Comparison of ENCODE assay signal across 13 mouse cellular contexts in the genomic region with DNA sequence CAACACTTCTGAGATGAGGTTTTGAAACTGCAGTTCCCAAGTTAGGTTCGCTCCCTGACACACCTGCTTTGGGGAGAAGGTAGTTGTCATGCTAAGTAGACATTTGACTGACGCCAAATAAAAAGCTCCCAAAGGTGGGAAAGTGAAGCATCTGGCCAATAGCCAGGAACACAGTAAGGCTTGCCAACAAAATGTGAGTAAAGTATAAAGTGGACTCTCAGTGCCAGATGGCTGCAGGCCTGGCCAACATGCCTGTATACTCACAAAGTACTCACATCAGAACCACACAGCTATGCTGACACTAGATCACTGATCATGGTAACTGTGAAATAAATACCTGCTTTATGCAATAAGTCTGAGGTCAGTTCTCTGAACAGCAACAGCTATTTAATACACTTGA. TPM values are rescaled to one million over a fixed set of nuclear protein-coding genes. Genes with fewer than 3 reads are reported as not detected.
DNase-seq lines count a peak whose midpoint lies in the region; ATAC-seq and TF ChIP-seq lines count a peak whose summit lies in the region.
"Had no signal": no experiment of that assay in that cellular context is flagged by ENCODE, and none has a peak within 500 bp of the region (broad histone marks: within the 10 kb centered on the region; RNA-seq: fewer than 3 reads in every experiment).

No protein-coding gene starts in this region.

- no peak overlapping the region for H3K4me3 ChIP-seq in hindbrain, postnatal 0 days (ENCODE audit: low read length)
- no peak overlapping the region for H3K4me3 ChIP-seq in hindbrain, embryonic 11.5 days (ENCODE audit: low read depth, low read length)
- no peak overlapping the region for H3K4me3 ChIP-seq in lung, embryonic 14.5 days (ENCODE audit: low read depth, low read length)
- H3K4me3 ChIP-seq: midbrain, embryonic 12.5 days had no signal

- H3K9ac ChIP-seq in hindbrain, postnatal 0 days (replicated peaks; ENCODE audit: low read length): no peak overlapping the region
- no peak overlapping the region for H3K9ac ChIP-seq in hindbrain, embryonic 11.5 days (ENCODE audit: low read depth, low read length)
- H3K9ac ChIP-seq in lung, embryonic 14.5 days: no peak overlapping the region
- H3K9ac ChIP-seq: liver, embryonic 14.5 days; midbrain, embryonic 12.5 days had no signal

- H3K36me3 ChIP-seq in hindbrain, postnatal 0 days (ENCODE audit: insufficient read depth, low read length): peaks cover 3% of the 10 kb centered on the region; the same call in 1 of the 2 replicates
- H3K36me3 ChIP-seq in hindbrain, embryonic 11.5 days (ENCODE audit: control insufficient read depth, insufficient read depth, low read length): no peaks in the 10 kb centered on the region
- H3K36me3 ChIP-seq in lung, embryonic 14.5 days (ENCODE audit: insufficient read depth): 0 out of 2 replicates have a peak, but pooled peaks cover 3% of the 10 kb centered on the region

- no peak for ATAC-seq in hindbrain, postnatal 0 days
- no peak for ATAC-seq in hindbrain, embryonic 11.5 days (ENCODE audit: low FRiP score)
- no peak for ATAC-seq in lung, embryonic 14.5 days (ENCODE audit: insufficient read depth)
- no peak for ATAC-seq in megakaryocyte-erythroid progenitor cell, adult 5-6 weeks (replicated peaks; ENCODE audit: low FRiP score, low TSS enrichment, poor library complexity, severe bottlenecking)

- no peak overlapping the region for H3K4me2 ChIP-seq in hindbrain, postnatal 0 days (ENCODE audit: low read depth, low read length)
- H3K4me2 ChIP-seq in hindbrain, embryonic 11.5 days (replicated peaks; ENCODE audit: low read depth, low read length): no peak overlapping the region
- H3K4me2 ChIP-seq in lung, embryonic 14.5 days: no peak overlapping the region
- H3K4me2 ChIP-seq: midbrain, embryonic 12.5 days had no signal

- H3K27me3 ChIP-seq in hindbrain, postnatal 0 days (ENCODE audit: insufficient read depth, low read length): no peaks in the 10 kb centered on the region
- H3K27me3 ChIP-seq in hindbrain, embryonic 11.5 days (ENCODE audit: control insufficient read depth, insufficient read depth, low read length): no peaks in the 10 kb centered on the region
- H3K27me3 ChIP-seq in lung, embryonic 14.5 days (ENCODE audit: insufficient read depth, low read length): no peaks in the 10 kb centered on the region
- H3K27me3 ChIP-seq: midbrain, embryonic 12.5 days had no signal

- 46% methylated on average over 2 of the region's 2 CpGs for WGBS in hindbrain, postnatal 0 days
- whole genome bisulfite sequencing in hindbrain, embryonic 11.5 days: 86% methylated on average over 2 of the region's 2 CpGs
- 78% methylated on average over 2 of the region's 2 CpGs for WGBS in lung, embryonic 14.5 days

- no peaks in the 10 kb centered on the region for H3K9me3 ChIP-seq in hindbrain, postnatal 0 days (ENCODE audit: low read length)
- H3K9me3 ChIP-seq in hindbrain, embryonic 11.5 days (ENCODE audit: control insufficient read depth, low read length): no peaks in the 10 kb centered on the region
- H3K9me3 ChIP-seq in lung, embryonic 14.5 days (ENCODE audit: low read depth, low read length): no peaks in the 10 kb centered on the region
- H3K9me3 ChIP-seq: G1E; midbrain, embryonic 12.5 days had no signal

- peak; percentile 16 for DNase-seq in cerebellum, adult 11-12 months
- no peak for DNase-seq in cerebellum, postnatal 4 days (ENCODE audit: low spot score in 2 of 2)
- DNase-seq in hindbrain, postnatal 0 days (ENCODE audit: low spot score): peak; percentile 38
- DNase-seq in hindbrain, embryonic 11.5 days (ENCODE audit: low spot score): no peak
- peak; percentile 22 to 30 for DNase-seq in cerebellum, adult 18-20 months
- peak; percentile 44 for DNase-seq in lung, embryonic 14.5 days
- DNase-seq in Muller cell, postnatal 12 days (ENCODE audit: inconsistent ontology term): no peak
- DNase-seq: right cerebral cortex, postnatal 4 days had no signal

- no peaks in the 10 kb centered on the region for H3K4me1 ChIP-seq in hindbrain, postnatal 0 days (ENCODE audit: insufficient read depth, low read length)
- no peaks in the 10 kb centered on the region for H3K4me1 ChIP-seq in hindbrain, embryonic 11.5 days (replicated peaks; ENCODE audit: control insufficient read depth, insufficient read depth, low read length)
- H3K4me1 ChIP-seq in lung, embryonic 14.5 days (ENCODE audit: insufficient read depth): no peaks in the 10 kb centered on the region
- H3K4me1 ChIP-seq: midbrain, embryonic 12.5 days had no signal

- no peak overlapping the region for H3K27ac ChIP-seq in hindbrain, postnatal 0 days
- H3K27ac ChIP-seq in hindbrain, embryonic 11.5 days (ENCODE audit: low read depth, low read length): no peak overlapping the region
- no peak overlapping the region for H3K27ac ChIP-seq in lung, embryonic 14.5 days (ENCODE audit: low read depth)
- H3K27ac ChIP-seq: liver, embryonic 14.5 days; midbrain, embryonic 12.5 days; stomach, postnatal 0 days had no signal

- TF ChIP-seq CTCF in hindbrain, postnatal 0 days (IDR thresholded peaks at IDR 0.05; ENCODE audit: low read depth): no peak
- TF ChIP-seq CTCF in lung, embryonic 14.5 days (IDR thresholded peaks at IDR 0.05; ENCODE audit: low read depth): no peak

RNA-seq across cellular contexts. Expression of a gene that starts 46.8 kb away (rescaled TPM):
- 35.6 and 43.5 TPM in 2 replicates for total RNA-seq in hindbrain, postnatal 0 days (2014; rRNA removed)
- polyA plus RNA-seq in hindbrain, postnatal 0 days (2015; fragmentation: Nextera tagmentation; extraction: Ambion mirVana): 29.7 and 30.7 TPM in 2 replicates
- 40.9 and 45.3 TPM in 2 replicates for polyA plus RNA-seq in hindbrain, embryonic 11.5 days (2014; fragmentation: Nextera tagmentation; extraction: Ambion mirVana)
- polyA plus RNA-seq in lung, embryonic 14.5 days (2014; fragmentation: Nextera tagmentation; extraction: Ambion mirVana): 27.9 and 29.5 TPM in 2 replicates
- total RNA-seq in megakaryocyte-erythroid progenitor cell, adult 5-6 weeks (2014; fragmentation: Nextera tagmentation): 19.8 and 30.3 TPM in 2 replicates
- total RNA-seq in megakaryocyte-erythroid progenitor cell, adult 5-6 weeks (2017): 35.9 and 38.2 TPM in 2 replicates

Comparison
In these comparisons a context has a peak if more than half of its experiments do, and no peak if none do; other contexts are left out.
1. DNase-seq: peak in cerebellum, adult 11-12 months (single experiment), hindbrain, postnatal 0 days (single experiment), cerebellum, adult 18-20 months (2 of 2) and lung, embryonic 14.5 days (single experiment); none in cerebellum, postnatal 4 days (0 of 2), hindbrain, embryonic 11.5 days (single experiment) and Muller cell, postnatal 12 days (single experiment).